Mouse (Mus musculus) bone marrow, adult 2 months (tissue): ENCODE measurements around the gene Egr2. TPM values are rescaled to one million over a fixed set of nuclear protein-coding genes. Genes with fewer than 3 reads are reported as not detected.

Experiments used
- H3K27ac ChIP-seq: fragments of 200-500 bp; 2 replicates; pipeline ENCODE4 v1.5.1; 2012; ENCODE audit warnings: low read depth, mild to moderate bottlenecking, control low read depth, inconsistent platforms, low read length; ENCODE audit not compliant: control insufficient read depth, poor library complexity, insufficient read depth
- H3K4me1 ChIP-seq: fragments of 200-500 bp; 2 replicates; pipeline ENCODE4 v1.6.1; 2011; ENCODE audit warnings: low read length; ENCODE audit not compliant: control insufficient read depth, insufficient read depth
- H3K4me3 ChIP-seq: fragments of 200-500 bp; replicated peaks from 2 replicates; pipeline ENCODE3; 2011; ENCODE audit warnings: mild to moderate bottlenecking, low read depth, low read length, control low read depth; ENCODE audit not compliant: control insufficient read depth
- CTCF ChIP-seq: fragments of 200-500 bp; IDR thresholded peaks from 2 replicates; pipeline ENCODE4 v1.5.1; 2011; ENCODE audit warnings: low read length, control low read depth; ENCODE audit not compliant: control insufficient read depth, insufficient read depth
- POLR2A ChIP-seq: fragments of 200-500 bp; IDR thresholded peaks from 2 replicates; pipeline ENCODE4 v1.6.1; 2011; ENCODE audit warnings: low read depth, mild to moderate bottlenecking, control low read depth, low read length, borderline replicate concordance; ENCODE audit not compliant: control insufficient read depth
- WGBS: fragments of 180-500 bp; shearing (Covaris S2); methylation state at CpG from one replicate; pipeline ENCODE4 v1.1.7; 2018; 5-methylcytosine and 5-hydroxymethylcytosine counted together
- polyA plus RNA-seq: library from polyadenylated mRNA; stranded (reverse); fragments of >200 nt; gene quantifications from 2 replicates; pipeline ENCODE4 v1.2.4, GENCODE M21; 2011; ENCODE audit warnings: low replicate concordance; ENCODE audit not compliant: missing spikeins, insufficient read depth, insufficient read length

Egr2 gene
- polyA plus RNA-seq, 1 experiment: not detected

GRCm38 (mm10) chr10:67548261-67548854, 13.1 kb downstream of the Egr2 start:
- Histone ChIP-seq H3K27ac (peak overlapping the region; percentile 84), H3K4me3 (peak overlapping the region; percentile 95), H3K4me1 (peaks cover 2% of the 10 kb centered on the region)
- WGBS: under 1% methylated on average over 73 of the region's 73 CpGs
- no peak; the same call in 1 of the 2 replicates for TF ChIP-seq POLR2A
- TF ChIP-seq CTCF: no peak

DNA sequence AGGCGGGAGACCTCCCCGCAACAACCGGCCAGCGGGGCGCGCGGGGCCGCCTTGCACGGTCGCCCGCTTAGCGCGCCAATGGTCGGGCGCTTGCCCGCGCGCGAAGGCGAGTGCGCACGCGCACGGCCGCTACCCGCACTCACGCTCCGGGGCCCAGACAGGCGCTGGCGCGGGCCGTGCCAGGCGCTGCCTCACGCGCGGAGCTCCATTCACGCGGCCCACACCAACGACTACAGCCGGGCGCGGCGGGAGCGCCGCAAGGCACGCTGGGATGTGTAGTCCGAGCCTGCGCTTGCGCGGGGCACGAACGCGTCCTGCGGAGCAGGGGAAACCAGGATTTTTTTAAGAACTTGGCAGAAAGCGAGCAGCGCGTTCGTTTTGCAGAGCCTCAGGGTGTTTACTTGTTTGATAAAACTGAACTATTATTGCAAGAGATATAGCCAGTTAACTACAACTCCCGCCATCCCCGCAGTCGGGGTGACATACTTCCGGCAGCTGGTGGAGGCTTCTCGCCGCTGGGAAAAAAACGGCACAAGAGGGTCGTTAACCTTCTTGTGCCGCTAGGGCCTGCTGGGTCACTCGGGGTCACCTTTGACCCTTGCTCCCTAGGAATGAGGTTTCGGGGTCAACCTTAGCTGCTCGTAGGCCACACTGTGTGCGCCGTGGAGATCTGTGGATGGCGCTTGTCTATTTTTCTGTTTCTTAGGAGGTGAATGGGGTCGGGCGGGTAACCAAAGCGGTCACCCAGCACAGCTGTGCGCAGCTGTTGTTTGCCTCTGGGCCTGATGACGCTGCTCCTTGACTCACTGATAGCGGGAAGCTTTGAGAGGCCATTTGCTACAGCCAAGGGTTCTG, 13.8 kb downstream of the Egr2 start, which contains the start of gene Ado:
Gene Ado (minus strand): TSS at position 79 of the 855 bp plus-strand sequence.
- Histone ChIP-seq H3K27ac (peak within 1 kb of the TSS; percentile 84), H3K4me3 (peak within 1 kb of the TSS; percentile 95), H3K4me1 (peaks cover 2% of the 10 kb centered on the region)
- TF ChIP-seq CTCF: peak; percentile 26; the same call in 1 of the 2 replicates
- TF ChIP-seq POLR2A: peak; percentile 57; the same call in 1 of the 2 replicates
- under 1% methylated on average over 79 of the region's 79 CpGs for WGBS

- Histone ChIP-seq H3K27ac (no peak overlapping the region), H3K4me3 (no peak overlapping the region), H3K4me1 (no peaks in the 10 kb centered on the region)
- 86% methylated on average over 4 of the region's 4 CpGs for WGBS
- TF ChIP-seq POLR2A: no peak
- no peak for TF ChIP-seq CTCF
Observed at GRCm38 (mm10) chr10:67558053-67558452, 22.8 kb downstream of the Egr2 start.

DNA sequence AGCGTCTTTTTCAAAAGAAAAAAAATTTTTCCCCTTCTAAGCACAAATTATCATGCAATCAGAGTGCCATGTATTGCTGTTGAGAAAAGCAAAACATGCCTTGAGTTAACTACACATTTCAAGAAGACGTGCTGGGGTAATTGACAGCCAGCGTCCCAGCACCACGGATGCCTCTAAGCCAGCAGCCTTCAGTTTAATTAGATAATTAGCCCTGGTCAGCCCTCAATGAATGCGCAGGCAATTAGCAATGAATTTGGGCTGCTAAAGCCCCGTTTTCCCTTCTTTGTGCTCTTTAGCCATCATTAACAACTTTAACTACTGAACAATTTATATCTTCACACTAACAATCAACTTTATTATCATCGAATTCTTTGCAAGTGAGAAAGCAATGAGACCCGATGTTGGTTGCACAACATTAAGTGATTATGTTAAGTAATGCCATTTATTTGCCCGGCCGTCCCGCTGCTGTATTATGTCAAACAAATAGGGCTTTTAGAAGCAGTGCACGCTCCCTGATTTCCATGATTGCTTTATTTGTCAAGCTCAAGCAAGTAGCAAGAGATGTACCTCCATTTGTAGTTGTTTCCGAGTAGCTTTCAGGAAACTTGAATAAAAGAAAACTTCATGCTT, 24.6 kb downstream of the Egr2 start:
- no peak for TF ChIP-seq POLR2A
- no peak for TF ChIP-seq CTCF
- Histone ChIP-seq H3K27ac (no peak overlapping the region), H3K4me1 (no peaks in the 10 kb centered on the region), H3K4me3 (no peak overlapping the region)
- 81% methylated on average over 13 of the region's 13 CpGs for WGBS

DNA sequence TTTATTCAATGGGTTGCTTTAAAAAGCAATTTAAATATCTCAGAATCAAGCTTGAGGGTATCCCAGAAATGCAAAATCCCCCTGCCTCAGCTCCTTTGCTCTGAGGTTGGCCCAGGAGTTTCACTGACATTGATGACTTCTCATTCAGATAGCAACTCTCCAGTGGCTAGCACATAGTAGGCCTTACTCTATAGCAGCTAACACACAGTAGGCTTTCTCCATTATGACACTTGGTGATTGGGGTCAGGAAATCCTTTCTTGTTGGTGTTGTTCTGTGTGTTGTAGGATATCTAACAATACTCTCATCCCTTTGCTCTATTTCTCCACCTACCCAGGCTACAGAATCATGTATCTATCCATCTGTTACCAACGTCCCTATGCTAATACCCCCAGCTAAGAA, 25.9 kb downstream of the Egr2 start:
- no peak for TF ChIP-seq POLR2A
- TF ChIP-seq CTCF: no peak
- 64% methylated on average over 1 of the region's 1 CpGs for WGBS
- Histone ChIP-seq H3K27ac (no peak overlapping the region), H3K4me3 (no peak overlapping the region), H3K4me1 (no peaks in the 10 kb centered on the region)

DNA sequence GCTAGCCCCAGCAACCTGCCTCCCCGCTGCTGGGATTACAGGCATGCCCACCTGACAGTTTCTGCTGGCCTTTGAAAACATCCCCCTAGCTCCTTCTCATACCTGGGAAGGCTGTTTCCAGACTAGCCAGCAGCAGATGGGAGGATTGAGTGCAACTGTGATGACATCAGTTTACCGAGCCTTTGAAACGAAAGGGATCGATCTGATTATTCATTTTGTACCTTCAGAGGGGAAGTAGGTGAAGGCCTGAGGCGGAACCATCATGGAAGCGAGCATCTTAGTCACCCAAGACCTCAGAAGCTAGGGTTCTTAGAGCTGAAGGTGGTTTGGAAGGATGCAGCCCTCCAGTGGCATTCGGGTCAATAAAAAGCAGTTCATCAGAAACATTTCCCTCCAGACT, 29.2 kb downstream of the Egr2 start:
- no peak for TF ChIP-seq POLR2A
- TF ChIP-seq CTCF: no peak
- no peaks in the 10 kb centered on the region; the same call in 1 of the 2 replicates for H3K4me1 ChIP-seq
- 79% methylated on average over 7 of the region's 7 CpGs for WGBS
- no peak overlapping the region for H3K27ac ChIP-seq
- no peak overlapping the region for H3K4me3 ChIP-seq

- 3% methylated on average over 8 of the region's 8 CpGs for WGBS
- H3K4me3 ChIP-seq: no peak overlapping the region
- TF ChIP-seq POLR2A (no peak), CTCF (no peak)
- H3K4me1 ChIP-seq: no peaks in the 10 kb centered on the region; the same call in 1 of the 2 replicates
- H3K27ac ChIP-seq: no peak overlapping the region
Observed at GRCm38 (mm10) chr10:67566104-67566503, 30.8 kb downstream of the Egr2 start.

DNA sequence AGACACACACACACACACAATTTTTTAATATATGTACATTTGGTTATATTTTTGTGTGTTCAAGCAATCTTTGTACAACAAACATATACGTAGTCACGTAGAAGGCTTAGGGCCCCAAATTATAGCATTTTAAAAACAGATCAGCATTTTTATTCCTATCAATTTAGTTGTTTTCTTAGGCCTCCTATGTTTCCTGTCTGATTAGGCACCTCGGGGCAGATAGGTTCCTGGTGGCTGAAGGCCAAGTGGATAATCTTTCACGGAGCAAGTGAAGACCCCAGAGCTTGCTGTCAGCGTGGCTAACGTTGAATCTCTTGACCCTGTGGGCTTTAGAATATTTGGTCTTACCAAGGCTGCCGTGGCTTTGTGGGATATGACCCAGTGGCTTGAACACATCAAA, 34.3 kb downstream of the Egr2 start:
- H3K4me3 ChIP-seq: no peak overlapping the region
- 42% methylated on average over 7 of the region's 7 CpGs for WGBS
- H3K4me1 ChIP-seq: no peaks in the 10 kb centered on the region; the same call in 1 of the 2 replicates
- H3K27ac ChIP-seq: no peak overlapping the region
- TF ChIP-seq CTCF: no peak
